In the genomic region with DNA sequence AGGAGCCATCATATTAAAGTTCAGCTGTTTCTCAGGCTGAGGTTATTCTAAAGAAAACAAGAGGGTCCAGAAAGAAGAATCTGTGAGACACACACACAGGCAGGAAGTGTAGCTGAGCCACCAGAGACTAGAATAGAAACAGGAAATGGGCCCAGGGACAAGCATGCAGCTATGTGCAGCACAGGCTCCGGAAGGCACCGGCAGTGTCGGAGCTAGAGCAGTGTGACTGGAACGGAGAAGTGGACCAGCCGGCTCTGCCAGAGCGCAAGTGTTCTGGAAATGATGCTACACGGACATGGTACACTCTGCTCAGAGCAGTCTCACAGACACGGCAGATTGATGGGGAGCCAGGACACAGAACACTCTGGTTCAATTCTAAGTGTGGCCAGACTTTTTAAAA, we compare ENCODE assay signal across 8 mouse cellular contexts. TPM values are rescaled to one million over a fixed set of nuclear protein-coding genes. Genes with fewer than 3 reads are reported as not detected.
DNase-seq lines count a peak whose midpoint lies in the region; ATAC-seq lines count a peak whose summit lies in the region.

No protein-coding gene starts in this region.

- H3K36me3 ChIP-seq in limb, embryonic 12.5 days = peaks cover 77% of the 10 kb centered on the region
- H3K36me3 ChIP-seq in limb, embryonic 10.5 days = peaks cover 100% of the 10 kb centered on the region
- peaks cover 75% of the 10 kb centered on the region for H3K36me3 ChIP-seq in intestine, embryonic 14.5 days (ENCODE audit: control insufficient read depth, insufficient read depth, low read length)

- DNase-seq in limb, embryonic 10.5 days (ENCODE audit: low spot score) = no peak
- DNase-seq in cerebellum, adult 11 months = peak; percentile 56
- peak; percentile 44 for DNase-seq in gastrocnemius, postnatal 10 days
- no peak for DNase-seq in intestine, embryonic 14.5 days (ENCODE audit: low spot score)
- DNase-seq in left cerebral cortex, postnatal 25 days (ENCODE audit: low spot score in 2 of 2) = peak; percentile 64 to 74
- DNase-seq in thymus, postnatal 0 days (ENCODE audit: low spot score) = peak; percentile 87

- ATAC-seq in limb, embryonic 12.5 days (ENCODE audit: insufficient number of reproducible peaks, insufficient read depth, low FRiP score, low TSS enrichment, low read depth) = no peak
- peak; percentile 55; the same call in 1 of the 2 replicates for ATAC-seq in intestine, embryonic 14.5 days (replicated peaks; ENCODE audit: low FRiP score, low TSS enrichment, low read depth)
- ATAC-seq in monocyte, adult 5-6 weeks (replicated peaks; ENCODE audit: insufficient number of reproducible peaks, low FRiP score, low TSS enrichment, poor library complexity, severe bottlenecking) = peak; percentile 98

- 70% methylated on average over 8 of the region's 8 CpGs for WGBS in limb, embryonic 12.5 days
- 76% methylated on average over 8 of the region's 8 CpGs for WGBS in limb, embryonic 10.5 days
- 29% methylated on average over 8 of the region's 8 CpGs for WGBS in intestine, embryonic 14.5 days

- H3K27me3 ChIP-seq in limb, embryonic 12.5 days = no peaks in the 10 kb centered on the region
- no peaks in the 10 kb centered on the region for H3K27me3 ChIP-seq in limb, embryonic 10.5 days (ENCODE audit: low read depth, poor library complexity, severe bottlenecking)
- no peaks in the 10 kb centered on the region for H3K27me3 ChIP-seq in intestine, embryonic 14.5 days (replicated peaks; ENCODE audit: control insufficient read depth, insufficient read depth, low read length)

- H3K4me2 ChIP-seq in limb, embryonic 12.5 days = no peak overlapping the region
- H3K4me2 ChIP-seq in intestine, embryonic 14.5 days (ENCODE audit: low read length) = no peak overlapping the region

- no peaks in the 10 kb centered on the region for H3K9me3 ChIP-seq in limb, embryonic 12.5 days
- H3K9me3 ChIP-seq in limb, embryonic 10.5 days (replicated peaks) = no peaks in the 10 kb centered on the region
- no peaks in the 10 kb centered on the region for H3K9me3 ChIP-seq in intestine, embryonic 14.5 days (ENCODE audit: control insufficient read depth, low read length)

- H3K4me1 ChIP-seq in limb, embryonic 12.5 days (replicated peaks) = peaks cover 10% of the 10 kb centered on the region
- peaks cover 18% of the 10 kb centered on the region for H3K4me1 ChIP-seq in limb, embryonic 10.5 days
- peaks cover 22% of the 10 kb centered on the region for H3K4me1 ChIP-seq in intestine, embryonic 14.5 days (replicated peaks; ENCODE audit: control insufficient read depth, insufficient read depth, low read length)

- H3K4me3 ChIP-seq in limb, embryonic 12.5 days (replicated peaks) = no peak overlapping the region
- no peak overlapping the region for H3K4me3 ChIP-seq in limb, embryonic 10.5 days
- no peak overlapping the region for H3K4me3 ChIP-seq in intestine, embryonic 14.5 days (ENCODE audit: low read depth, low read length)

- no peak overlapping the region for H3K9ac ChIP-seq in limb, embryonic 12.5 days (replicated peaks)
- H3K9ac ChIP-seq in intestine, embryonic 14.5 days (ENCODE audit: low read length) = no peak overlapping the region

- intact Hi-C loops in left cerebral cortex, postnatal 25 days (cut with DNase I) = no loop called here

- H3K27ac ChIP-seq in limb, embryonic 12.5 days = peak overlapping the region; percentile 69
- no peak overlapping the region for H3K27ac ChIP-seq in limb, embryonic 10.5 days
- peak overlapping the region; percentile 66 for H3K27ac ChIP-seq in intestine, embryonic 14.5 days (ENCODE audit: low read depth)

RNA-seq across cellular contexts. Expression of a gene that starts 34.5 kb away (rescaled TPM):
- polyA plus RNA-seq in limb, embryonic 12.5 days (2016; fragmentation: Nextera tagmentation; extraction: Ambion mirVana) = 16.3 and 21.6 TPM in 2 replicates
- polyA plus RNA-seq in limb, embryonic 10.5 days (2016; fragmentation: Nextera tagmentation; extraction: Ambion mirVana) = 17.9 and 19.6 TPM in 2 replicates
- 10 to 100 TPM; 10.2 to 10.6 TPM for total RNA-seq in gastrocnemius, postnatal 10 days (2021)
- 13.3 and 14.4 TPM in 2 replicates for polyA plus RNA-seq in intestine, embryonic 14.5 days (2014; fragmentation: Nextera tagmentation; extraction: Ambion mirVana)
- total RNA-seq in left cerebral cortex, postnatal 25 days (2021) = 1 to 10 TPM; 6.9 to 7.4 TPM
- 3.5 to 16.0 TPM (median 5.7 TPM) in 3 replicates for total RNA-seq in monocyte, adult 5-6 weeks (2017)
- 18.6 and 19.4 TPM in 2 replicates for polyA plus RNA-seq in thymus, postnatal 0 days (2015; fragmentation: Nextera tagmentation; extraction: Ambion mirVana)

RNA-seq across cellular contexts. Expression of a gene that starts 49.6 kb away (rescaled TPM):
- polyA plus RNA-seq in limb, embryonic 12.5 days (2016; fragmentation: Nextera tagmentation; extraction: Ambion mirVana) = 39.6 and 41.6 TPM in 2 replicates
- 42.1 and 46.6 TPM in 2 replicates for polyA plus RNA-seq in limb, embryonic 10.5 days (2016; fragmentation: Nextera tagmentation; extraction: Ambion mirVana)
- 10 to 100 TPM; 33.5 to 44.1 TPM for total RNA-seq in gastrocnemius, postnatal 10 days (2021)
- polyA plus RNA-seq in intestine, embryonic 14.5 days (2014; fragmentation: Nextera tagmentation; extraction: Ambion mirVana) = 40.3 and 40.5 TPM in 2 replicates
- total RNA-seq in left cerebral cortex, postnatal 25 days (2021) = 10 to 100 TPM; 81.0 to 88.3 TPM
- 30.6 to 80.8 TPM (median 34.0 TPM) in 3 replicates for total RNA-seq in monocyte, adult 5-6 weeks (2017)
- polyA plus RNA-seq in thymus, postnatal 0 days (2015; fragmentation: Nextera tagmentation; extraction: Ambion mirVana) = 25.3 and 36.5 TPM in 2 replicates

RNA-seq across cellular contexts. Expression of a gene that starts 57.0 kb away (rescaled TPM):
- polyA plus RNA-seq in limb, embryonic 12.5 days (2016; fragmentation: Nextera tagmentation; extraction: Ambion mirVana) = 4.0 and 7.1 TPM in 2 replicates
- polyA plus RNA-seq in limb, embryonic 10.5 days (2016; fragmentation: Nextera tagmentation; extraction: Ambion mirVana) = 3.6 and 4.0 TPM in 2 replicates
- total RNA-seq in gastrocnemius, postnatal 10 days (2021) = 10 to 100 TPM; 21.6 to 27.6 TPM
- polyA plus RNA-seq in intestine, embryonic 14.5 days (2014; fragmentation: Nextera tagmentation; extraction: Ambion mirVana) = 1.9 and 2.2 TPM in 2 replicates
- 10 to 100 TPM; 30.9 to 40.6 TPM for total RNA-seq in left cerebral cortex, postnatal 25 days (2021)
- 12.8 to 48.9 TPM (median 20.8 TPM) in 3 replicates for total RNA-seq in monocyte, adult 5-6 weeks (2017)
- 6.7 and 10.5 TPM in 2 replicates for polyA plus RNA-seq in thymus, postnatal 0 days (2015; fragmentation: Nextera tagmentation; extraction: Ambion mirVana)

Comparison
In these comparisons a context has a peak if more than half of its experiments do, and no peak if none do; other contexts are left out.
1. DNase-seq: peak in cerebellum, adult 11 months (single experiment), gastrocnemius, postnatal 10 days (single experiment), left cerebral cortex, postnatal 25 days (2 of 2) and thymus, postnatal 0 days (single experiment); none in limb, embryonic 10.5 days (single experiment) and intestine, embryonic 14.5 days (single experiment).